Mouse (Mus musculus) liver, postnatal 0 days (tissue): ENCODE measurements at regions not wholly inside any gene's neighbourhood (a gene's known extent, or its start where the extent isn't known, plus 50 kb on each side); places are given as distances from the start of the nearest gene placed in this dataset.

Experiments used
- ATAC-seq: fragments of 200-750 bp; cut with Nextera tagmentation; 2 replicates; pipeline ENCODE4 v1.8.0; 2017; ENCODE audit warnings: mild to moderate bottlenecking, moderate library complexity
- DNase-seq: peaks from one replicate; pipeline ENCODE4 v3.0.0-alpha.2; 2016
- H3K27ac ChIP-seq: fragments of 300-500 bp; sonication (generic); 2 replicates; pipeline ENCODE4 v1.5.1; 2014; ENCODE audit warnings: antibody characterized with exemption, moderate library complexity, mild to moderate bottlenecking, low read depth
- H3K27me3 ChIP-seq: fragments of 300-500 bp; sonication (generic); 2 replicates; pipeline ENCODE4 v1.6.1; 2014; ENCODE audit warnings: low read length, control low read depth, mixed read lengths; ENCODE audit not compliant: insufficient read depth
- H3K36me3 ChIP-seq: fragments of 300-500 bp; sonication (generic); replicated peaks from 2 replicates; pipeline ENCODE4 v1.6.1; 2014; ENCODE audit warnings: mild to moderate bottlenecking, control low read depth, low read length, moderate library complexity, mixed read lengths; ENCODE audit not compliant: insufficient read depth
- H3K4me1 ChIP-seq: fragments of 300-500 bp; sonication (generic); 2 replicates; pipeline ENCODE4 v1.6.1; 2014; ENCODE audit warnings: antibody characterized with exemption, mild to moderate bottlenecking, control low read depth; ENCODE audit not compliant: insufficient read depth
- H3K4me2 ChIP-seq: fragments of 300-500 bp; sonication (generic); 2 replicates; pipeline ENCODE4 v1.6.1; 2014; ENCODE audit warnings: low read depth, mild to moderate bottlenecking, low read length, moderate library complexity, mixed read lengths
- H3K4me3 ChIP-seq: fragments of 300-500 bp; sonication (generic); 2 replicates; pipeline ENCODE4 v1.5.1; 2014; ENCODE audit warnings: low read depth, low read length
- H3K9ac ChIP-seq: fragments of 300-500 bp; sonication (generic); replicated peaks from 2 replicates; pipeline ENCODE4 v1.6.1; 2014; ENCODE audit warnings: mild to moderate bottlenecking, moderate library complexity
- H3K9me3 ChIP-seq: fragments of 300-500 bp; sonication (generic); 2 replicates; pipeline ENCODE4 v1.6.1; 2016; ENCODE audit warnings: mild to moderate bottlenecking, control low read depth, low read length, mixed read lengths
- CTCF ChIP-seq: sonication (generic); IDR thresholded peaks from 2 replicates; pipeline ENCODE4 v1.5.1; 2016; ENCODE audit warnings: antibody characterized with exemption, low read depth
- EP300 ChIP-seq: IDR thresholded peaks from 2 replicates; pipeline ENCODE4 v1.6.1; 2016; ENCODE audit warnings: antibody characterized with exemption, low read depth, mild to moderate bottlenecking
- WGBS: fragments of 180-500 bp; shearing (Covaris S2); extraction: QIAGEN DNeasy Blood & Tissue Kit; methylation state at CpG from one replicate; pipeline ENCODE4 v1.1.7; 2014; ENCODE audit not compliant: insufficient replicate concordance; 5-methylcytosine and 5-hydroxymethylcytosine counted together

DNA sequence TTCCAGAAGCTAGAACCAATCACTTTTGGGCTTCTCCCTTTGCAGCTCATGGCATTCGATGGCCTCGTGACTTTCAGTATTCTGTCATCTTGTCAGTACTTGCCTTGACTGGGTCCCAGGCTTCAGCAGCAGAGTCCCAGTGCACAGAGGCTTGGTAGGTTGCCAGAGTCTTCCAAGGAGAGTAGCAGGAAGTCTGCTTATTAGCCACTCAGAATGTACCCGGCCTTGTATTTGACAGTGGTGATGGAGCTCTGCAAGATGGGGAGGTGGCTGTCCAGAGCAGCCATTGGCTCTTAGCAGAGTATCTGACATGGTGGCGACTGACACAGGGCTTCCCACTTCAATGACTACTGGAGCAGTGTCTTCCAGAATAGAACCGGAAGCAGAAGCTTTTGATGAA lies 293.3 kb upstream of the Cdh5 start:
- no peak for TF ChIP-seq EP300
- no peak for TF ChIP-seq CTCF
- 72% methylated on average over 5 of the region's 5 CpGs for WGBS
- no peak overlapping the region for H3K4me2 ChIP-seq
- H3K27ac ChIP-seq: no peak overlapping the region
- no peaks in the 10 kb centered on the region for H3K4me1 ChIP-seq
- H3K36me3 ChIP-seq: no peaks in the 10 kb centered on the region
- no peak overlapping the region for H3K9ac ChIP-seq
- H3K9me3 ChIP-seq: no peaks in the 10 kb centered on the region
- no peak overlapping the region for H3K4me3 ChIP-seq
- DNase-seq (no peak), ATAC-seq (no peak)
- H3K27me3 ChIP-seq: no peaks in the 10 kb centered on the region

- no peaks in the 10 kb centered on the region for H3K9me3 ChIP-seq
- ATAC-seq (no peak), DNase-seq (no peak)
- no peaks in the 10 kb centered on the region for H3K36me3 ChIP-seq
- TF ChIP-seq EP300 (no peak), CTCF (no peak)
- no peak overlapping the region for H3K9ac ChIP-seq
- 75% methylated on average over 8 of the region's 8 CpGs for WGBS
- no peak overlapping the region for H3K4me3 ChIP-seq
- no peak overlapping the region for H3K27ac ChIP-seq
- no peaks in the 10 kb centered on the region for H3K4me1 ChIP-seq
- no peak overlapping the region for H3K4me2 ChIP-seq
- H3K27me3 ChIP-seq: no peaks in the 10 kb centered on the region
Measured at GRCm38 (mm10) chr8:103808580-103808979, 292.8 kb upstream of the Cdh5 start.

- Histone ChIP-seq H3K27me3 (no peaks in the 10 kb centered on the region), H3K9ac (no peak overlapping the region), H3K4me1 (no peaks in the 10 kb centered on the region), H3K4me3 (no peak overlapping the region), H3K27ac (no peak overlapping the region), H3K36me3 (no peaks in the 10 kb centered on the region), H3K4me2 (no peak overlapping the region), H3K9me3 (no peaks in the 10 kb centered on the region)
- whole genome bisulfite sequencing: 60% methylated on average over 7 of the region's 7 CpGs
- DNase-seq (no peak), ATAC-seq (no peak)
- TF ChIP-seq EP300 (no peak), CTCF (no peak)
Measured at GRCm38 (mm10) chr8:103809140-103809539, 292.3 kb upstream of the Cdh5 start.

GRCm38 (mm10) chr8:103813954-103814591 lies 287.4 kb upstream of the Cdh5 start:
- Histone ChIP-seq H3K4me1 (no peaks in the 10 kb centered on the region), H3K4me2 (no peak overlapping the region), H3K27ac (no peak overlapping the region), H3K36me3 (no peaks in the 10 kb centered on the region), H3K27me3 (no peaks in the 10 kb centered on the region), H3K9ac (no peak overlapping the region), H3K9me3 (no peaks in the 10 kb centered on the region), H3K4me3 (no peak overlapping the region)
- WGBS: 40% methylated on average over 10 of the region's 10 CpGs
- DNase-seq (no peak), ATAC-seq (no peak)
- TF ChIP-seq CTCF: no peak
- TF ChIP-seq EP300: no peak

- no peaks in the 10 kb centered on the region for H3K9me3 ChIP-seq
- ATAC-seq: no peak
- 74% methylated on average over 15 of the region's 15 CpGs for WGBS
- no peak for DNase-seq
- H3K27me3 ChIP-seq: no peaks in the 10 kb centered on the region
- no peaks in the 10 kb centered on the region for H3K4me1 ChIP-seq
- H3K4me2 ChIP-seq: no peak overlapping the region
- H3K4me3 ChIP-seq: no peak overlapping the region
- H3K9ac ChIP-seq: no peak overlapping the region
- H3K36me3 ChIP-seq: no peaks in the 10 kb centered on the region
- TF ChIP-seq EP300 (no peak), CTCF (no peak)
- no peak overlapping the region for H3K27ac ChIP-seq
Measured at GRCm38 (mm10) chr8:103816101-103816894, 285.1 kb upstream of the Cdh5 start.

- 79% methylated on average over 7 of the region's 7 CpGs for WGBS
- no peaks in the 10 kb centered on the region for H3K27me3 ChIP-seq
- ATAC-seq: no peak
- no peak overlapping the region for H3K9ac ChIP-seq
- no peaks in the 10 kb centered on the region for H3K4me1 ChIP-seq
- no peak for DNase-seq
- H3K9me3 ChIP-seq: no peaks in the 10 kb centered on the region
- H3K4me3 ChIP-seq: no peak overlapping the region
- TF ChIP-seq CTCF (no peak), EP300 (no peak)
- H3K36me3 ChIP-seq: no peaks in the 10 kb centered on the region
- no peak overlapping the region for H3K4me2 ChIP-seq
- H3K27ac ChIP-seq: no peak overlapping the region
Measured at GRCm38 (mm10) chr8:103823541-103823940, 277.9 kb upstream of the Cdh5 start.
